Mouse (Mus musculus) c-Kit-positive CD71-positive TER-119-positive erythroid progenitor cells, embryonic 14.5 days (primary cell): ENCODE measurements around the gene Mrpl9.

Experiments used
- DNase-seq: peaks from one replicate; pipeline ENCODE4 v3.0.0-alpha.2; 2013; ENCODE audit warnings: low spot score

Gene Mrpl9

DNA sequence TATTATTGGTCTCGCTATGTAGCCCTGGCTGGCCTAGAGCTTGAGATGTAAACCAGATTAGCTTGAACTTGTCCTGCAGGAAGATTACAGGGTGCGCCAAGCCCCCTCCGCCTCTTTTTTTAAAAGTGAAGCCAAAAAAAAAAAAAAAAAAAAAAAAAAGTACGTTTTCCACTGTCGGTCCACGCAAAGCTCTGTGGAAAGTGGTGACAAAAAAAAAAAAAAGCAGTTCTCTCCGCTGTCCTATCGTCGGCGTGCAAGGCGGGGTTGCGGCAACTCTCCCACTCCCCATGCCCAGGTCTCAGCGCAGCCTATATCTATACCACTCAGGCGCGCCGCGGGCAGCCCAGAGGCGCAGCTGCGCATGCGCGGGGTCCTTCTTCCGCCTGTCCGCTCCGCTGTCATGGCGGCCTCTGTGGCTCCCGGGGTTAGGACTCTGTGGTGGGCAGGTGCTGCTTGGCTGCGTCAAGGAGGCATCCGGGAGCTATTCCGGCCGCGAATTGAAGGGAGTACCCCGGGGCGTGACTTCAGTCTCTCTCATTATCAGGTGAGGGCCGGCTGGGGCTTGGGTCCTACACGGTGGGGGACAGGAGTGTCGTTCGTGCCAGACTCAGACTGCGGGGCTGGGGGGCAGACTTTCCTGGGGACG lies at the start of gene Mrpl9:
TSS of gene Mrpl9 (plus strand) at position 368 of the 646 bp plus-strand sequence.
- peak; percentile 88 for DNase-seq

DNA sequence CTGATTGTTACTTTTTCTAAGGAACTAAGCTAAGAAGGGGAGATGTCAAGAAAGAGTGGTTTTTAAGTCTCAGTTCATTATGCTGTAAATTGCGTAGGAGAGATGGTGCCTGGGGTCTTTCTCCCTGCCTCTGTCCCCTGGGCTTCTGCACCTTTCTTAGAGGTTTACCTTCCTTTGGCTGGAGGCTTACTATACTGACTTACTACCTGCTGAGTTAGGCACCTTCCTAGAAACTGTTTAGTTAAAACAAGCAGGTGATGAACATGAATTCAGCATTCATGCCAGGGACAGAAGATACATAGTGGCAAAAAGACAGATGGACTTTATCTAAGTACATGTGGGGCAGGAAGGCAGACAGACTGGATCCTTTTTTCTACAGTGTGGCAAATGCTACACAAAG lies 46.8 kb upstream of the Mrpl9 start:
- DNase-seq = no peak

DNA sequence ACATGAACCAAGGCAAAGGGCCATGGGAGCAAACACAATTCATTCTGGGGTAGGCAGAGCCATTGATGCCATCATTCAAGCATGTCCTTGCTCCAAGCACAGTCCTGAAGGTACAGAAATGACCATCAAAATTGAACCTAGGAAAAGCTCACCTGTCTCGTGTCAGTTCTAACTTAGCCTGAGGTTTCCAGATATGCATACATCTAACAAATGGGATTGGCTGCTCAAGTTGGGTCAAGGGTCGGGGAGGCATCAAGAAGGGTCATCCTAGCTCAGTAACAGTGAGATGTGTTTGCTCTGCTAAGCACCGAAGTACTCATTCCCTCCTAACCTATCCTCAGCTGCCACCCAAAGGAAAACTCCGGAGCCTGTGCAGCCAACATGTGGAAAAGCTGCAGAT lies 46.3 kb upstream of the Mrpl9 start:
- DNase-seq = no peak

DNA sequence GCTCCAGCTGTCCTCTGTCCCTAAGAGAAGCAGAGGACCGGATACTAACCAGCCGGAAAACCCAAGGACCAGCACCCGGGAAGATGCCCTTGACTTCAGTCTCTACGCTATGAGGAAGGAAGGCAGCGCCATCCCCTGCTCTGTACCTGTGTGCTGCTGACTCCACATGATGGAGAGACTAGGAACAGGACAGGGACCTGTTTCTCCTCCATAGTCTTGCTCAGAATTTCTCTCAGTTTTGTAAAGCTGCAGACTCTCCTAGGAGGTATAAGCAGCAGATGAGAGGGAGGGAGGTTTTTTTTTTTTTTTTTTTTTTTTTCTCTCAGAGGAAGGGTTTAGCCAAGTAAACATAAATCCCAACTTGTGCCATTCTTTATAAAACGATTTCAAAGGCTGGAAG lies 44.9 kb upstream of the Mrpl9 start, which contains the start of gene Lingo4:
TSS of gene Lingo4 (plus strand) at position 301 of the 400 bp plus-strand sequence.
- DNase-seq = no peak

DNA sequence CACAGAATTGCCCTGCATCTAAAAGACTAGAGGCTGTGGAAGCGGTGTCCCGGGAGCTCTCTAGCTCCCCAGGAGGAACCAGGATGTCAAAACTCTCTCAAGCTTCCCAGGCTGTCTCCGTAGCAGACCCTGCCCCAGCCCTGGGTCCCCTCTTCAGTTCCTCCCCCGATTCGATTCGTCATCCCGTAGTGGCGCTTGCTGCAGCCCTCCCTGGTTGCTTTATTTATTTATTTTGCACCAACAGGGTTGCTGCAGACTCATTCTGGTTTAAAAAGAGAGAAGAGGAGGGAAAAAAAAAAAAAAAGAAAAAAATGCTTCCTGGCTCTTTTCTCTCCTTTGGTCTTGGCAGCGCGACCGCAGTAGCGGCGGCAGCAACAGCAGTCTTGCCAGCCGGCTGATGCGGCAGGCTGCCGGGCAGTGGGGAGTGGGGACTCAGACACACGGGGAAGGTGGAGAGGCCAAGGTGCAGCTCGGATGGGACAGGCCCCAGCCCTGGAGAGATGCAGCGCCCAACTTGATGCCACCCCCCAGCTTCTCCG lies 44.1 kb upstream of the Mrpl9 start:
- DNase-seq = no peak

DNA sequence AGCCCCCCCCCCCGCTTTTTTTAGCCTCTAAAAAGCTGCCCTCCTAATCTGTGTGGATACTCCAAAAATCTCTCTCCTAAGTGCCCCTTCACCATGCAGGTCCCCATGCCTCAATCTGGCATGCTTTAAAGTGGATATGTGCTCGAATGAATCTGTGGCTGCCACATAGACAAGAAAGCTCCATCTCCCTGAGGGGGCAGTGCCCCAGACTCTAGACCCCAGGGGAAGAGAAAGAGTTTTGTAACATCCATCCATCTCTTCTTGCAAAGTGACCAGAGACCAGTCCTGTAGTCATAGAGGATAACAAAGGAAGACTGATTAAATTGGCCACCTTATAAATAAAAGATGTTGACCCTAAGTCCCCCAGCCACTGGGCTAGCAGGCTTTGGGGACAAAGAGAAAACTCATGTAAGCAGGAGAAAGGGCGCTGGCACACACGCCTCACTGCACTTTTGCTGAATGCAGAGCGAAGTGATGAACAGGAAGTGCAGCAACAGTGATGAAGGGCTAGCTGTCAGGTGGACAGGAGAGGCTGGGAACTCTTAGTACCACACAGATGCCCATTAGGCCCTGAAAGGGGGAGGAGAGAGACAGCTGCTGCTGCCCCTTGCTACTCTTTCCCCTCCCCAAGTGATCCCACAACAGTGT lies 43.3 kb upstream of the Mrpl9 start:
- no peak for DNase-seq

DNA sequence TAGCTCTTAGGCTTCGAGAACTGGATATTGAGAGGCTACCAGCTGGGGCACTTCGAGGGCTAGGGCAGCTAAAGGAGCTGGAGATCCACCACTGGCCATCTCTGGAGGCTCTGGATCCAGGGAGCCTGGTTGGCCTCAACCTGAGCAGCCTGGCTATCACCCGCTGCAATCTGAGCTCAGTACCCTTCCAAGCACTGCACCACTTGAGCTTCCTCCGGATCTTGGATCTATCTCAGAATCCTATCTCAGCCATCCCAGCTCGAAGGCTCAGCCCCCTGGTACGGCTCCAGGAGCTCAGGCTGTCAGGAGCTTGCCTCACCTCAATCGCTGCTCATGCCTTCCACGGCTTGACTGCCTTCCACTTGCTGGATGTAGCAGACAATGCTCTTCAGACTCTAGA lies 40.7 kb upstream of the Mrpl9 start:
- no peak for DNase-seq

DNA sequence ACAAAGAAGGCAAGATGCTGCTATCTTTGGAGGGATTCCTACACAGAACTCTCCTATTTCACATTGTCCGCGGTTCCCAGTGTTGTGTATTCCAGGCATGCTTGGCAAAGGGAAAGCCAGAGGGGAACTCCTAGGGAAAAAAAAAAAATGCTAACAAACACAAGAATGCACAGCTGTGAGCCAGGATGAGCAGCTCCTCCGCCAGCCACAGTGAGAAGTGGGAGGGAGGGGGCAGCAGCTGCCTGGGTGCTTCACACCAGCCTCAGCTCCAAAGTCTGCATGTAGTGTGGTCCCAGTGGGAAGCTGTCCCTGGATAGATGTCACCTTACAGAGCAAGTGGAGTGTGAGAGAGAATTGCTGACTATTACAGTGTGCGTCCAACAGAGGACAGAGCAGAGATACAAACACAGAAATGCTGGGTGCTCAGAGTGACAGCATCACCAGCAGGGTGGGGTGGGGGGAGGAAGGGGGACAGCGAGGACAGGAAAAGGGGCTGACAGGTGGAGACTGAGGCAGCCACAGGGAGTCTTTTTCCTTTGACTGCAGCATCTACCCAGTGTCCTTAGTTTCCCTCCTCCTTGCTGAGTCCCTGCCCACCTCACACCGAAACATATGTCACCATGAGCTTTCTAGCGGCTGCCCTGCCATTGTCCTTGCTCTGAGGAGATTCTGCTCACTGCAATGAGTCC lies 38.6 kb upstream of the Mrpl9 start:
- DNase-seq = no peak

DNA sequence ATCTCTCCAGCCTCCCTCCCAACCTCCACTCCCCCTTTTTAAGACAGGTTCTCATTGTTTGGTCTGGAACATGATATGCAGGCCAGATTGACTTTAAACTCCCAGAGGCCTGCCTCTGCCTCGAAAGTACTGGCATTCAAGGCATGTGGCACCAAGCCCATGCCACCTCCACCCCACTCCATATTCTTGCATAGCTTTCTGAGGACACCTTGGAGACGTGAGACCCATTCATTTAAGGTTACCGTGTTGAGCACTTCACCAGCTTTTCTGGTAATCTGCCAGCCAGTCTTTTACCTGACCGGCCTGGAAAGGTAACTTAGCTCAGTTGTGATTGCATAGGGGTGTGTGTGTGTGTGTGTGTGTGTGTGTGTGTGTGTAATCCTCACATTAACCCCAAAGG lies 37.6 kb upstream of the Mrpl9 start:
- no peak for DNase-seq

DNA sequence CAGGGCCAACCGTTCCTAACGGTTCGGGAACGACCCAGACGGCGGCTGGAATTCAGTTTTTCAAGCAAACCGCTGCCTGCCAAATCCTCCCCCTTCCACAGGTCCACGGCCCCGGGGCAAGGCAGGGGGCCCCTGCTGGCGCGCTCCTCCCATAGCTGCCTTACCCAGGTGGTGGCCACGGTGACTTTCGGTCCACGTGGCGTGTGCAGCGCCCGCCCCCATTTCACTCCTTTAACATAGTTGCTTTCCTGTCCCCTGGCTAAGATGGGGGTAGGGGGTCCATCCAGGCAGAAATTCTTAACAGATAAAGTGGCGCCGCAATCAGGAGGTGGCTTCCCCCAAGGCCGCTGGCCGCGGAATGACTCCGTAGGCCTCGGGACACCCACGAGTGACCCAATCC lies 30.6 kb upstream of the Mrpl9 start:
- no peak for DNase-seq

DNA sequence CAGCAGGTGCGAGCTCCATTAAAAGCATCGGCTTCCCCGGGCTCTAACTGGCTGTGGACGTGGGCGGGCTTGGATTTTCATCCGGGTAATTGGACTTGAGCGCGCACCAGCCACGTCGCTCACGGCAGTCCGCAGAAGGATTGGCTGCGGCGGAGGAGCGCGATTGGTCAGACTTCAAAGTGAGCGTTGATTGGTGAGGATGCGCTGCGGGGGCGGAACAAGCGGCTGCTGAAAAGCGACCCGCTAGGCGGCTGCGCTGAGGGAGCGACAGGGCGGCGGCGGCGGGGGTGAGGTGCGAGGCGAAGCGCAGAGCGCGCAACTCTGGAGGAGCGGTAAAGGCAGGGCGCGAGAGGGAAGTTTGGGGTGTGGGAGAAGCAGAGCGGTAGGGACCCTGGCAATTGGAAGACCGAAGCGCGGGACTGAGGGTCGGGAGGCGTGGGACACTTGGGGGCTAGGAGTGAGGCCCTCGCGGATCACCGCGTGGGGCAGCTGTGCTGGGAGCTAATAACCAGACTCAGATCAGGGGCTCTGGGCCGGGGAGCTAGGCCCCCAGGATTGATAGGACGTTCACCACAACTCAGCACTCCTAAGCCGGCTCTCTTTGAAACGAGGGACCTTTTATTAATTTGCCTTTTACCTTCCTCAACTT lies 30.0 kb upstream of the Mrpl9 start, which contains the start of gene Tdrkh:
TSS of gene Tdrkh (plus strand) at position 243 of the 649 bp plus-strand sequence.
- DNase-seq = peak; percentile 84

DNA sequence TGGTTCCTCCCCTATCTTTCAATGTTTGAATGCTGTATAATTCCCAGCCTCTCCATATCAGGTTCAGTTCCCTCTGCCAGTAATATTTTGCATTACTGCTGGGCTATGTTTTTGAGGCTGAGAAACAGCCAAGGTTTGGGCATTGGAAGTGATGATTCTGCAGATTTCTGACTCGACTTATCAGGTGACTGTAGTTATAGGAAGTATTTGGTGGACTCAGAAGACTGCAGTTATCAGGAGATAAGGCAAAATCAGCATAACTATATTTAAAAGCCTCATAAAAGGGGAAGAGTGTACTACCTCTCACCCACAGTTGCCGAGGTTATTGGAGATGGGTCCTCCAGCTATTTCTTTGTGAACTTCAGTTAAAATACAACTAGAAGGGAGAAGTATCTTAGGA lies 12.1 kb upstream of the Mrpl9 start:
- DNase-seq = no peak

DNA sequence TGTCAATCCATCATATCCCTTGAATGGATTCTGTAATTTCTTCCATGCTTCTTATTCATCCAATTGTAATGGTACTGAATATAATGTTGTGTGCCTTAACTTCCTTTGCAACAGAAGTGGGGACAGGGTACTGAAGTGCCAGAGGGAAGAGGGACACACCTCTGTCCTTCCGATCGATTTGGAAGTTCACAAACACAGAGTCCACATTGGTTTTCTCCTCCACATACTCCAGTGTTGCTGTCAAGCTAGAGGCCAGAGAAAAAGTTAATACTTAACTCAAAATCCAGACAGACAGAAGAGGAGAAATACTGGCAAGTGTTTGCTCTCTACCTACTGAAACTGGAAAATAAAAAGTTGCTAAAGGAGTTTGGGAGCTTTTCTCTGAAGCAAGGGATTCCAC lies 8.8 kb upstream of the Mrpl9 start:
- no peak for DNase-seq

DNA sequence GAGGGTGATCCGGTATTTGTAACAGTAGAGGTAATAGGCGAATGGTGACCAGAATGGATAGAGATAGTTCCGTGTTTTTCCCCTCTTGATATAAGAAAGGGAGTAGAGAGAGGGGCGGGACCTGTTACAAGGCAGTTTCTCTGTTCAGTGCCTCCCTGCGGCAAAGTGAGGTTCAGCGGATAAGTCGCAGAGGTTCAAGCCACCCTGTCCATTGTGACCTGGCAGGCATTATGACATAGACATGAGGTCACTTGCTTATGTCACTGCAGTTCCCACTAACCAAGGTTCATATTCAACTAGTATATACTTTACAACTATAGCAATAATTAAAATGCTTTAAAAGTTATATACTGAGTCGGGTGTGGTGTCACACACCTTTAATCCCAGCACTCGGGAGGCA lies 6.7 kb upstream of the Mrpl9 start:
- no peak for DNase-seq

DNA sequence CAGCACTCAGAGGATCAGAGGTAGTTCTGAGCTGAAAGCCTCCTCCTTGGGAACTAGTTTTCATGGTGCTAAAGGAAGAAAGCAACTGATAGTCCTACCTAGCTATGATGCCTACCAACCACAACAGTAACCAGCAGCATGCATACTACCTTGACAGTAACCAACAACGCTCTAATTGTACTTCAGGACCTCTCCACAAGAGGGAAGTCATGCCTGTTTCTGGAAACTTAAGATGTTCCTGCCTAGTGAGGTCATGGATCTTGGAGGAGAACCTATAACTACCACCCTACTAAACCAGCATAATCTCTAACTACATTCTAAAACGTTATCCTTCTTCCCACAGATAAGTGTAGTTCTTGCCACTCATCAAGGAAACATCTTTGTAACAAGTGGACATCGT lies 1.9 kb upstream of the Mrpl9 start:
- DNase-seq = no peak

DNA sequence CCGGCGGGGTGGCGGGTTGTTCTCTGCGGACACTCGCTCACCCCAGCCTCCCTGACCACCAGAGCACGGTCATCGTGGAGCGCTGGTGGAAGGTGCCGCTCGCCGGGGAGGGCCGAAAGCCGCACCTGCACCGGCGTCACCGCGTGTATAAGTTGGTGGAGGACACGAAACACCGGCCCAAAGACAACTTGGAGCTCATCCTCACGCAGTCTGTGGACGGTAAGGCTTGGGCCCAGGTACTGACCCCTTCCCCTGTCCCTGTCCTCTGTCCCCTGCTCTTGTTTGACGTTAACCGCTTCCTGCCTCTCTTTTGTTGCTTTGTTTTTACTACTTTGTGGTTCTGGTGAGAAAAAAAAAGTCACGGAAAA lies 463 bp downstream of the Mrpl9 start, which contains the start of gene Oaz3:
TSS of gene Oaz3 (minus strand) at position 319 of the 368 bp plus-strand sequence.
- DNase-seq = no peak

DNA sequence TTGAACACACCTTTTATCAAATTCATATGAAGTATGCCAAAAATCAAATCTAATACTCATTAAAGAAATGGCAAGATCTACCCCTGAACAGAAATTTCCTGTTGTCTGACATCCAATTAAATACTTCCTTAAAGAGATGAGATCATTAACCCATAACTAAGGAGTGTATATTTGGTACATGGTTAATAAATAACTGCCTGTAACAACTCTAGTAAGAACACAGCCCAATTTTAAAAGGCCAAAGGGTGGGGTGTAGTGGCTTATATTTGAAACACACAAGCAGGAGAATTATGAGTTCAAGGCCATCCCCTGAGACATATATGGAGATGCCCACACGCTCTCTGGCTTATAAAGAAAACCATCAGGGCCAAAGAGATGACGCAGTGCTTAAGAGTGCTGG lies 6.3 kb downstream of the Mrpl9 start:
- DNase-seq = no peak

DNA sequence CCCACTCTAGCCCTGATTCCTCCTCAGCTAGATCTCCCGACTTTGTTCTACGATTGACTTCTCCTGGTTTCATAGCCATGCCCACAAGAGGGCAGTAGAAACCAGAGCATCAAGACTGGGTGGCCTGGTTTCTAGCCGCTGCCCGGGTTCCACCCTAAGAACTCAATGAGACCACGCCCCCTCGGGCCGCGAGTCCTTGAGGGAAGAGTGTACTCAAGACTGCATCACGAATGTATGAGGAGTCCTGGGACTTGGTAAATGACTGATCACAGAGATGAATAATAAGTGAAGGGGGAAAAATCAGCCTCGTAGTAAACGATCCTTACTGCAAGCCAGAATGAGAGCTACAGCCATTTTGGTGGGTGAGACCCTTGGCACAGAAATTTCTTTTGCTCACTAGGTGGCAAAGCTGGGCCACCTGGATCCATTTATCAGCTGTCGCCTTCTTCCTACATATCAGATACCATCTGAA lies 13.4 kb downstream of the Mrpl9 start:
- peak; percentile 85 for DNase-seq

DNA sequence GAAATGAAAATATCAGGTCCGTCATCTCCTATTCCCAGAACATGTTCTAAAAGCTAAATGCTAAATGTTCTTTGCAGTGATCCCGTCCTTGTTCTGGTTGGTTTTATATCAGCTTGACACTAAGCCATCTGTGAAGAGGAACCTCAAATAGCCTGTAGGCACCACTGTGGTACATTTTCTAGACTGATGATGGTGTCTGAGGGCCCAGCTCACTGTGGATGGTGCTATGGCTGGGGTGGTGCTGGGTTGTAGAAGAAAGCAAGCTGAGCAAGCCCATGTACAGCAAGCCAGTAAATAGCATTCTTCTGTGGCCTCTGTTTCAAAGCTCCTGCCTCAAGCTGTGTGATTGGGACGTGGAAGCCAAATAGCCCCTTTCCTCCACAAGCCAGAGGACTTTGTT lies 13.9 kb downstream of the Mrpl9 start:
- no peak for DNase-seq

DNA sequence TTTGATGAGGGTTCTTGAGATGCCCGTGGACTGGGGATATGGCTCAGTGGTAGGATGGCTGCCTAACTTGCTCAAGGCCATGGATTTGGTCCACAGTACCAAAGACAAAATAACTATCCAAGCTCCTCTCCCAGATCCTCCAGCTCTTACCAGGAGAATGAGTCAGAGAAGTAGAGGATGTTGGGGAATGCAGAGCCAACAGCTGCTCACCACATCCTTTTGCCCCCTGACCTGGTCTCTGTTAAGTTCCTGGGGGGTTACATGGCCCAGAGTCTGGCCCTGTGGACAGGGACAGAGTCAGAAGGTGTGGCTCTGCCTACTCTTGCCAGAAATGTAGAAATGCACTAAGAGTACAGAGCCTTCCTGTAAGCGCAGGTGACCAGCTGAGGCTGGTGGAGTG lies 16.7 kb downstream of the Mrpl9 start:
- no peak for DNase-seq

DNA sequence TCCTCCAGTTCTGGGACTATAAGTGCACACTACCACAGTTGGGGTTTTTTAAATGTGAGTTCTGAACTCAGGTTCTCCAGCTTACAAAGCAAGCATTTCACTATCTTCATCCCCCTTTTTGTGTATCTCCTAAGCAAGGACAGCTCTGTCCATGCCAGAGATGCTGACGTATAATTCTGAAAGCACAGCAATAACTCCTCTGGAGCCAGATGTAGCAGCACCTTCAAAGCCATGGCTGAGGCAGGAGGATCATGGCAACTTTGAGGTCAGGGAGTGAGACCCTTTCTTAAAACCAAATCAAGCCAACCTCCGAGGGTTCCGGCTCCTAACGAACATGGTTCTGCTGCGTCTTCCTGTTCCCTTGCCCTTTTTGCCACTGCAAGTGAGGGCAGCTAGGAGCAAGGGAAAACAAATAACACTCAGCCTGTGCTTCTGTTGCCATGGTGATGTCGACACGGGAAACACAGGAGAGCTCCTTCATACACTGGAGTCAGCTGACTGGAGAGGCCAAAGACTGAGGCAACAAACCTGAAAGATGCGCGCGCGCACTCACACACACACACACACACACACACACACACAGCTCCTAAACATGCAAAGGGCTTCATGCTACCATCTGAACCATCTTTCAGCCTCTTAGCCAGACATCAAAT lies 20.9 kb downstream of the Mrpl9 start:
- DNase-seq = no peak
